Mouse (Mus musculus) left cerebral cortex, postnatal 10 days (tissue): ENCODE data around the gene Muc5b. TPM values are rescaled to one million over a fixed set of nuclear protein-coding genes. Genes with fewer than 3 reads are reported as not detected.
A peak's percentile ranks its signal among the peaks of the same experiment; 100 is the strongest.
"Not testable (repeated sequence)": the region's sequence is repeated elsewhere in the genome, so short reads cannot be mapped to it uniquely, and the experiment has no call there.

Source experiments
- DNase-seq, 2 experiments: peaks; one replicate each; pipeline ENCODE4 v3.0.0; 2021 to 2022; ENCODE audit warnings: low spot score in 2 of 2, mixed read lengths in 1 of 2; ENCODE audit errors: extremely low spot score in 1 of 2
- intact Hi-C: fragments of 180-260 bp; cut with DNase I; formaldehyde crosslinking; loops from one replicate; pipeline ENCODE4 v1.15.1; 2025
- total RNA-seq, 2 experiments: library from RNA; stranded (reverse); gene quantifications; 2 replicates each; pipeline ENCODE4 v1.2.3; 2021

Muc5b gene
- not detected for total RNA-seq

DNA sequence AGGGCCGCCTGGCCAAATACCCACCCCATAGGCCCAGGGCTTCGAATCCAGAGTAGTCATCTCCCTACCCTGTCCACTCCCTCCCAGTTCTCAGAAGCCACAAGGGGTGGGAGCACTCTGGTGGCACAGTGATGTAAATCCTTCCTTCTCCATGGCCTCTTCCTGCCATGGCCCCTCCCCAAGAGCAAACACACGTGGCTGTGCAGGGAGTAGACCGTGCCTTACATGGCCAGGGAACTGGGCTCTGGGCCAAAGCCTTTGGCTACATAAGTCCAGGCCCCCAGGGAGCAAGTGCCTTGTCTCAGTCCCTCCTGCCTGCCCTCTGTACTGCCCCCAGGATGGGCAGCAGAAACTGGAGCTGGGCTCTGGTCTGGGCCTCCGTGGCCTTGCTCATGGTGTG lies at the start of gene Muc5b:
Muc5b (plus strand) TSS at position 292 of the 400 bp plus-strand sequence.
- DNase-seq = peak in 1 of 2 experiments; percentile 70
- intact Hi-C loops = no loop called here

DNA sequence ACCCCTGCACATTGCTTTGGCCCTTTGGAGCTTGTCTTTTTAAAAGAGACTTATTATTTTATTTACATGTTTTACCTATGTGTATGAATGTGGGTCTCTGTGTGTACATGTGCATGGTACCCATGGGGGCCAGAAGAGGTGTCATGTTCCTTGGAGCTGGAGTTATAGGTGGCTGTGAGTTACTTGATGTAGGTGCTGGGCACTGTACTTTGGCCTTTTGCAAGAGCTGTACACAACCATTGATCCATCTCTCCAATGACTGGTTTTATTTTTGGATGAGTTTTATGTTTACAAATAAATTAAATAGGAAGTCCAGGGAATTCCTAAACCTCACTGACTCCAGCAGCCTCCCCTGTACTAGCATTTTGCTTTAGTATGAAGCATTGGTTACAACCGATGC lies 44.6 kb upstream of the Muc5b start:
- intact Hi-C loops = no loop called here
- no peak for DNase-seq

DNA sequence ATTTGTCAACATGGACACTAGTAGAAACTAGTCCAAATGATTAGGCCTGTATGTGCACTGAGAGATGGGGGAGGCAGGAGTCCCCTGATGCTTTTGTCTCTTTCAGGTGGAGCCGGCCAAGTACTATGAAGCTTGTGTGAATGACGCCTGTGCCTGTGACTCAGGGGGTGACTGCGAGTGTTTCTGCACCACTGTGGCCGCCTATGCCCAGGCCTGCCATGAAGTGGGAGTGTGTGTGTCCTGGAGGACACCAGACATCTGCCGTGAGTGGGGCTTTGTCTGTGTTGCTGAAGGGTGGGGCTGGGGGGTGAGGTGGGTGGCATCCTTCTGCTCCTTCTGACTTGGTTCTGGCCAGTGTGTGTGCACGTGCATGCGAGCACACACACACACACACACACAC lies 35.7 kb upstream of the Muc5b start:
- intact Hi-C loops = no loop called here
- DNase-seq = no peak

DNA sequence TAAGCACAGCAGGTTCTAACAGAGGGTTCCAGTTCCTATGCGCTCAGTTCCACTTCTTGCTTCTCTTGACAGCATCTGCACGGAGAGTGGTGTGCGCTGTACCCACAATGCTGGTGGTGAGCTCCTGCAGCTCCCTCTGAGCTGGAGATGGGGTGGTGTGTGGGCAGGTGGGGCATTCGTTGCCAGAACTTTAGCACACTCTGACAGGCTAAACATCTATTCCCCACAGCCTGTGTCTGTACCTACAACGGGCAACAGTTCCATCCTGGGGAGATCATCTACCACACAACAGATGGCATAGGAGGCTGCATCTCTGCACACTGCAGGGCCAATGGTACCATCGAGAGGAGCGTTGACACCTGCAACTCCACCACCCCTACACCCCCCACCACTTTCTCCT lies 33.5 kb upstream of the Muc5b start:
- DNase-seq = no peak
- intact Hi-C loops = no loop called here

DNA sequence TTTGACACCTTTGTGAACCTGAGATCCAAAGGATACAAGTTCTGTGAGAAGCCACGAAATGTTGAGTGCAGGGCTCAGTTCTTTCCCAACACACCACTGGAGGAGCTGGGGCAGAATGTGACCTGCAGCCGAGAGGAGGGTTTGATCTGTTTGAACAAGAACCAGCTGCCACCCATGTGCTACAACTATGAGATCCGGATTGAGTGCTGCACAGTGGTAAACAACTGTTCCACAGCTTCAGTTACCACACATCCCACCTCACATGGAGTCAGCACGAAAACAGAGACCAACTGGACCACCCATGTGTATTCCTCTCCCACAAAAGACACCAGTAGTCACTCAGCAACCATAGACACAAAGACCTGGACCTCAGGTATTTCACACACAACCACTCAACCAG lies 31.0 kb upstream of the Muc5b start:
- DNase-seq, intact Hi-C loops: not testable (repeated sequence)

- DNase-seq, intact Hi-C loops: not testable (repeated sequence)
These were observed 28.9 kb upstream of the Muc5b start for GRCm38 (mm10) chr7:141809933-141810332.

- intact Hi-C loops = no loop called here
- DNase-seq = no peak
These were observed 25.5 kb upstream of the Muc5b start for GRCm38 (mm10) chr7:141813321-141813720.

- no peak for DNase-seq
These were observed 23.5 kb upstream of the Muc5b start for GRCm38 (mm10) chr7:141815361-141815760.

DNA sequence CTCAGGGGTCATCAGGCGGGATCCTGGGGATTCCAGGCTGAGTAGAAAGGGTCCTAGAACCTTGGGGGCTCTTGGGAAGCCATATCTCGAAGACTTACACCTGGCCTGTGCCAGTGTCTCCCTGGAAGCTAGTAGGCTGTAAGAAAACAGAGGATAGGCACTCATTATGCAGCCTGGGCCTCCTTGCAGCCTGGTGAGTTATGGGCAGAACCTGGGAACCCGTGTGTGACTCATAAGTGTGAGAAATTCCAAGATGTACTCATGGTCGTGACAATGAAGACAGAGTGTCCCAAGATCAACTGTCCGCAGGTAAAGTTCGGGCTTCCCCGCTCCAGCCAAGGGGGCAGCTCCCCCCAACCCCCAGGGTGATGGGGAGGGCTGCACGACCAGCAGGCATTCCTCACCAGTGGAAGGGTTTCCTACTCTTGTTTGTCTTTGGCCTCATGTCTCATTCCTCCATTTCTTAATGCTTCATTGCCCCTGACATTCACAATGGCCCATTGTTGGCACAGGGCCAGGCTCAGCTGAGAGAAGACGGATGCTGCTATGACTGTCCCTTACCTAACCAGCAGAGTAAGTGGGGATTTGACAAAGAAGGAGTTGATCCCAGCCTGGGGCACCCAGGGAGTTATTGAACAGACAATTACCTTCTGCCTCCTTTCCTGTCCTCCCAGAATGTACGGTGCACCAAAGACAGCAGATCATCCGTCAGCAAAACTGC lies 21.4 kb upstream of the Muc5b start:
- intact Hi-C loops = no loop called here
- peak in 1 of 2 experiments; percentile 47 for DNase-seq

More at GRCm38 (mm10) chr7:141815361-141815760, 23.5 kb upstream of the Muc5b start:
- intact Hi-C loops = no loop called here

- intact Hi-C loops = no loop called here
- no peak for DNase-seq
These were observed 20.6 kb upstream of the Muc5b start for GRCm38 (mm10) chr7:141818267-141818666.

DNA sequence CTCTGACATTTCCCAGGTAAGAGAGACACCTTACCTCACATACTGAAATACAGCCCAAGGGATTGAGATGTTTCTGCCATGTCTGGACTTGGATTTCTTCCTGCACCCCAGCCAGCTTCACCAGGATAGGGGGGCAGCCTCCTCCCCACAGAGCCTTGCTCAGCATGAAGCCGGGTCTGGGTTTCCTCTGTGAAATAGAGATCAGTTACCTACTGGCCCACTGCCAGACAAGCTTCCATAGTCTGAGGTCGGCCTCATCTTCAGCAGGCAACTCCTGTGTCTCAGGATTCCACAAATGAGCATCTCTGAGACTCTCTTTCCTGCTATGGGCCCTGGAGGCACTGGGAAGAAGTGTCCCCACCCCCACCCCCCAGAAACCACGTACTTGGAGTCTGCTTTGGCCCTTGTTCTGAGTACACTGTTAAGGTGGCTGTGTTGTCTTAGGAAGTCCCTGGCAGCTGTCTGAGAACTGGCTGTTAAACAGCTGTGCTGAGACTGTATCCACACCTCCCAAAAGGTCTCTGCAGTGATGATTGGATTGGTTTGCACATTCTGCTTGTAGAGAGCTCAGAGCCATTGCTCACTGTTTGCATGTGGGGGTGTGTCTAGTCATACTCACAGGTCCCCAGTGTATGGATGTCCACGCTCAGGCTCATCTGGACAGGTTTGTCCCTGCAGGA lies 16.1 kb upstream of the Muc5b start:
- no peak for DNase-seq
- intact Hi-C loops = no loop called here

DNA sequence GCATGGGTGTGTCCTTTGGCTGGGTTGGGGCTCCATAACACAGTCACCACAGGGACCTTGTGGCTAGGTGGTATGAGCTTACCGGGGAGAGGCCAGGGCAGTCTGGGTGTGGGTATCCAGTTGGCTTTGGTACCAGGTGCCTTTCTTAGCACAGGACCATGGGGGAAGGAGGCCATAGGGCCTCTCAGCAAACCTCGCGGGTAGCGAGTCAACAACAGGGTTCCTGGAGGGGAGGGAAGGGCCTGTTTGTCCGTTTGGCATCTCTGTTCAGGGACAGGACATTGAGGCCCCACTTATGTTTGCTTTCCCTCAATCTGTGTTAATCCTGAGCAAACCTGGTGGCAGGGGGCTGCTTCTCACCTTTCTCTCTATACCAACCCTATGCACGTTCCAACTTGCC lies 15.2 kb upstream of the Muc5b start:
- DNase-seq = no peak
- intact Hi-C loops = no loop called here

GRCm38 (mm10) chr7:141824398-141824797 lies 14.5 kb upstream of the Muc5b start:
- intact Hi-C loops = no loop called here

DNA sequence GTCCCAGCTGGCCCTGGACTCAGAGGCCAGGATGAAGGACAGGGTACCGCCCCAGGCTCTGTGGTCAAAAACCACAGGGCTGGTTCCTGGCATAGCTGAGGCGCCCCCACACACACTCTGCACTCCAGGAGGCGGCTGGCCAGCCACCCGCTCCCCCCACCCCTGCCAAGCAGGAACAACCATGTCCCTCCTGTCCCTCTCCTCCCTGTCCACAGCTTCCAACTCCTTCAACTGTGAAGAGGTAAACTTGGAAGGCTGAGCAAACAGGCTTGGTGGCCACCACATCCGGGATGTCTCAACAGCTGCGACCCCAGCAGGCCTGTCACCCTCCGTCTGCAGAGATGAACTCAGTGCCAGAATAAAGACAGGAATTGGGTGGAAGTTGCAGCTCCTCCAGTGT lies 2.9 kb upstream of the Muc5b start:
- no peak for DNase-seq
- intact Hi-C loops = no loop called here

More at GRCm38 (mm10) chr7:141824398-141824797, 14.5 kb upstream of the Muc5b start:
- no peak for DNase-seq

- intact Hi-C loops = no loop called here
- no peak for DNase-seq
These were observed 2.4 kb upstream of the Muc5b start for GRCm38 (mm10) chr7:141836423-141836822.

GRCm38 (mm10) chr7:141840354-141840753 lies 1.5 kb downstream of the Muc5b start:
- DNase-seq = no peak

DNA sequence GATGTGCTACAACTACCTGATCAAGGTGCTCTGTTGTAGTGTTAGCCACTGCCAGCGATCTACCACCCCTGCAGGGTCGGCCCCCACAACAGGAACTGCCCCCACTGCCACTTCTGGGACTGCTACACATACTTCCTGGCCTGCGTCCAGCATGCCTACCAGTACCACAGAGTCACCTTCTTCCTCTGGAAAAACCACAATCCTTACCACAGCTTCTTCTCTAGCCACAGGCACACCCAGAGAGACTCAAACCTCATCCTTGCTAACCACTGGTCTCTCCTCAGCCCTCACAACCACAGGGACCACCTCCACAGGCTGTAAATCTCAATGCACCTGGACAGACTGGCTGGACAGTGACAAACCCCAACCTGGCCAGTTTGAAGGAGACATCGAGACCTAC lies 22.2 kb downstream of the Muc5b start:
- intact Hi-C loops = no loop called here
- DNase-seq = no peak

More at GRCm38 (mm10) chr7:141840354-141840753, 1.5 kb downstream of the Muc5b start:
- intact Hi-C loops = no loop called here

GRCm38 (mm10) chr7:141869644-141870043 lies 30.8 kb downstream of the Muc5b start:
- DNase-seq = no peak
- intact Hi-C loops = no loop called here

DNA sequence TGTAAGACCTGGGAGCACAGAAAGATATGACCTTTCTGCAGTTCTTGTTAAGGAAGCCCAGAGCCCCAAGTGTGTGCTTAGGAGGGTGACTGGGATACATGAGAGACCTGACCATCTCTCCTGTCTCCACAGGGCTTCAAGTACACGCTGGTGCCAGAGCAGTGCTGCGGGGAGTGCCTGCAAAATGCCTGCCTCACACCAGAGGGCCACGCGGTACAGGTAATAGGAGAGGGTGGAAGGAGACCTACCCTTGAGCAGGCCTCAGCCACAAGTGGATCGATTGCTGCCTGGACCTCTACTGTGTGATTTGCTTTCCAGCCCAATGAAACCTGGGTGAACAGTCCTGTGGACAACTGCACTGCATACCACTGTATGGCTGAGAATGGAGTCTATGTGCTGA lies 31.7 kb downstream of the Muc5b start:
- intact Hi-C loops = no loop called here
- DNase-seq = no peak

DNA sequence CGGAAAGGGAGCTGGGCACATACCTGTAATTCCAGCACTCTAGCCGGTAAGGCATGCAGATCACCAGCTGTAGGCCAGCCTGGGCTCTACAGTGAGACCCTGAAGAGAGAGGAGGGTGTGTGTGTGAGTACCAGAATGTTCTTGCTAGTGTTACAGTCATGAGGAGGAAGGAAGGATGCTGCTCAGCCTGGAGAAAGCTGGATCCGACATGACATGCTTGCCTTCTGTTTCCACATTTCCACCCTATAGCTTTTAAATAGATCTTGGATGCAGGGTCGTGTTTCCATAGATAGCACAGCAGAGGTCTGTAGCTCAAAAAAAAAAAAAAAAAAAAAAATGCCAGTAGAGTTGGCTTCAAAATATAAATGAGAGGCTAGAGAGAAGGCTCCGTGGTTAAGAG lies 36.0 kb downstream of the Muc5b start:
- intact Hi-C loops = no loop called here
- no peak for DNase-seq
